8 mouse cellular contexts compared by ENCODE assay signal in genomic region chr4:41315173-41315572, GRCm38 (mm10). TPM values are rescaled to one million over a fixed set of nuclear protein-coding genes. Genes with fewer than 3 reads are reported as not detected.
DNase-seq lines count a peak whose midpoint lies in the region; ATAC-seq and TF ChIP-seq lines count a peak whose summit lies in the region.

No protein-coding gene starts in this region.

- no peak for ATAC-seq in kidney, embryonic 15.5 days (replicated peaks; ENCODE audit: low FRiP score)
- peak; percentile 50; the same call in 1 of the 2 replicates for ATAC-seq in hindbrain, embryonic 11.5 days (ENCODE audit: low FRiP score)
- peak; percentile 28 for ATAC-seq in midbrain, embryonic 11.5 days (ENCODE audit: low FRiP score)

- no peaks in the 10 kb centered on the region for H3K9me3 ChIP-seq in kidney, embryonic 15.5 days (replicated peaks)
- no peaks in the 10 kb centered on the region for H3K9me3 ChIP-seq in hindbrain, embryonic 11.5 days (ENCODE audit: control insufficient read depth, low read length)
- H3K9me3 ChIP-seq in midbrain, embryonic 11.5 days (ENCODE audit: control insufficient read depth, low read length): no peaks in the 10 kb centered on the region

- peak overlapping the region; percentile 97 for H3K9ac ChIP-seq in kidney, embryonic 15.5 days
- H3K9ac ChIP-seq in hindbrain, embryonic 11.5 days (ENCODE audit: low read depth, low read length): peak overlapping the region; percentile 69
- peak overlapping the region; percentile 10 for H3K9ac ChIP-seq in midbrain, embryonic 11.5 days (ENCODE audit: low read length)

- TF ChIP-seq CTCF in bone marrow macrophage, adult 2 months (IDR thresholded peaks at IDR 0.05; ENCODE audit: low read depth, low read length): no peak

- WGBS in kidney, embryonic 15.5 days: 48% methylated on average over 8 of the region's 8 CpGs
- 53% methylated on average over 8 of the region's 8 CpGs for WGBS in hindbrain, embryonic 11.5 days
- WGBS in midbrain, embryonic 11.5 days: 55% methylated on average over 8 of the region's 8 CpGs

- peak overlapping the region; percentile 98 for H3K4me3 ChIP-seq in kidney, embryonic 15.5 days (replicated peaks)
- peak overlapping the region; percentile 53 for H3K4me3 ChIP-seq in bone marrow macrophage, adult 2 months (ENCODE audit: insufficient read depth, low read length)
- peak overlapping the region; percentile 97 for H3K4me3 ChIP-seq in hindbrain, embryonic 11.5 days (ENCODE audit: low read depth, low read length)
- peak overlapping the region; percentile 81 for H3K4me3 ChIP-seq in midbrain, embryonic 11.5 days (ENCODE audit: low read depth, low read length)

- TF ChIP-seq POLR2A in bone marrow macrophage, adult 2 months (IDR thresholded peaks at IDR 0.05; ENCODE audit: borderline replicate concordance, low read depth, low read length): no peak

- H3K4me1 ChIP-seq in kidney, embryonic 15.5 days: peaks cover 21% of the 10 kb centered on the region
- peaks cover 36% of the 10 kb centered on the region for H3K4me1 ChIP-seq in bone marrow macrophage, adult 2 months (ENCODE audit: control insufficient read depth, insufficient read depth, low read length)
- peaks cover 4% of the 10 kb centered on the region; the same call in 1 of the 2 replicates for H3K4me1 ChIP-seq in hindbrain, embryonic 11.5 days (replicated peaks; ENCODE audit: control insufficient read depth, insufficient read depth, low read length)
- peaks cover 9% of the 10 kb centered on the region for H3K4me1 ChIP-seq in midbrain, embryonic 11.5 days (ENCODE audit: control insufficient read depth, insufficient read depth, low read length)

- H3K27ac ChIP-seq in kidney, embryonic 15.5 days: peak overlapping the region; percentile 99
- H3K27ac ChIP-seq in bone marrow macrophage, adult 2 months (ENCODE audit: insufficient read depth, low read depth, low read length): peak overlapping the region; percentile 73
- H3K27ac ChIP-seq in hindbrain, embryonic 11.5 days (ENCODE audit: low read depth, low read length): peak overlapping the region; percentile 90; the same call in 1 of the 2 replicates
- peak overlapping the region; percentile 0; the same call in 1 of the 2 replicates for H3K27ac ChIP-seq in midbrain, embryonic 11.5 days (ENCODE audit: low read depth, low read length)

- peak overlapping the region; percentile 77 for H3K4me2 ChIP-seq in kidney, embryonic 15.5 days
- H3K4me2 ChIP-seq in hindbrain, embryonic 11.5 days (replicated peaks; ENCODE audit: low read depth, low read length): peak overlapping the region; percentile 76
- H3K4me2 ChIP-seq in midbrain, embryonic 11.5 days: peak overlapping the region; percentile 37

- no peak for DNase-seq in kidney, postnatal 4 days
- DNase-seq in hindbrain, embryonic 11.5 days (ENCODE audit: low spot score): no peak
- no peak for DNase-seq in midbrain, embryonic 11.5 days (ENCODE audit: low spot score, missing footprints)
- DNase-seq in right cerebral cortex, postnatal 25 days: no peak
- DNase-seq in cerebellum, postnatal 4 days (ENCODE audit: low spot score in 2 of 2): no peak
- DNase-seq in adrenal gland, adult (ENCODE audit: inconsistent age in 2 of 2, low spot score in 1 of 2): no peak

- peaks cover 30% of the 10 kb centered on the region for H3K36me3 ChIP-seq in kidney, embryonic 15.5 days
- 0 out of 2 replicates have a peak, but pooled peaks cover 2% of the 10 kb centered on the region for H3K36me3 ChIP-seq in hindbrain, embryonic 11.5 days (ENCODE audit: control insufficient read depth, insufficient read depth, low read length)
- no peaks in the 10 kb centered on the region for H3K36me3 ChIP-seq in midbrain, embryonic 11.5 days (ENCODE audit: control insufficient read depth, insufficient read depth, low read length)

- H3K27me3 ChIP-seq in kidney, embryonic 15.5 days: no peaks in the 10 kb centered on the region
- no peaks in the 10 kb centered on the region for H3K27me3 ChIP-seq in hindbrain, embryonic 11.5 days (ENCODE audit: control insufficient read depth, insufficient read depth, low read length)
- no peaks in the 10 kb centered on the region for H3K27me3 ChIP-seq in midbrain, embryonic 11.5 days (ENCODE audit: control insufficient read depth, insufficient read depth, low read length)

RNA-seq across cellular contexts. Expression of gene Dcaf12, which starts 0.5 kb away (rescaled TPM):
- 65.7 and 67.9 TPM in 2 replicates for polyA plus RNA-seq in kidney, embryonic 15.5 days (2015; fragmentation: Nextera tagmentation; extraction: Ambion mirVana)
- 47.2 and 47.4 TPM in 2 replicates for polyA plus RNA-seq in bone marrow macrophage, adult 2 months (2012; ENCODE audit: insufficient read depth, insufficient read length, missing spikeins)
- 40.3 and 55.4 TPM in 2 replicates for polyA plus RNA-seq in hindbrain, embryonic 11.5 days (2014; fragmentation: Nextera tagmentation; extraction: Ambion mirVana)
- polyA plus RNA-seq in midbrain, embryonic 11.5 days (2014; fragmentation: Nextera tagmentation; extraction: Ambion mirVana): 49.2 and 51.4 TPM in 2 replicates

RNA-seq across cellular contexts. Expression of gene Ubap1, which starts 33.6 kb away (rescaled TPM):
- polyA plus RNA-seq in kidney, embryonic 15.5 days (2015; fragmentation: Nextera tagmentation; extraction: Ambion mirVana): 62.3 and 63.0 TPM in 2 replicates
- polyA plus RNA-seq in bone marrow macrophage, adult 2 months (2012; ENCODE audit: insufficient read depth, insufficient read length, missing spikeins): 106 and 116 TPM in 2 replicates
- 75.5 and 81.5 TPM in 2 replicates for polyA plus RNA-seq in hindbrain, embryonic 11.5 days (2014; fragmentation: Nextera tagmentation; extraction: Ambion mirVana)
- polyA plus RNA-seq in midbrain, embryonic 11.5 days (2014; fragmentation: Nextera tagmentation; extraction: Ambion mirVana): 98.0 and 99.5 TPM in 2 replicates

RNA-seq across cellular contexts. Expression of gene Ubap2, which starts 40.2 kb away (rescaled TPM):
- 66.8 and 68.5 TPM in 2 replicates for polyA plus RNA-seq in kidney, embryonic 15.5 days (2015; fragmentation: Nextera tagmentation; extraction: Ambion mirVana)
- polyA plus RNA-seq in bone marrow macrophage, adult 2 months (2012; ENCODE audit: insufficient read depth, insufficient read length, missing spikeins): 30.6 and 37.2 TPM in 2 replicates
- polyA plus RNA-seq in hindbrain, embryonic 11.5 days (2014; fragmentation: Nextera tagmentation; extraction: Ambion mirVana): 62.2 and 66.3 TPM in 2 replicates
- polyA plus RNA-seq in midbrain, embryonic 11.5 days (2014; fragmentation: Nextera tagmentation; extraction: Ambion mirVana): 60.5 and 67.0 TPM in 2 replicates

Comparison
In these comparisons a context has a peak if more than half of its experiments do, and no peak if none do; other contexts are left out.
1. H3K27ac ChIP-seq: peak in every context shown above with its lines; median percentile 99 in kidney, embryonic 15.5 days; 90 in hindbrain, embryonic 11.5 days; 73 in bone marrow macrophage, adult 2 months; 0 in midbrain, embryonic 11.5 days.
2. H3K9ac ChIP-seq: peak in every context shown above with its lines; median percentile 97 in kidney, embryonic 15.5 days; 69 in hindbrain, embryonic 11.5 days; 10 in midbrain, embryonic 11.5 days.